Mouse (Mus musculus): ENCODE data around the gene Ppara. TPM values are rescaled to one million over a fixed set of nuclear protein-coding genes. Genes with fewer than 3 reads are reported as not detected.

The Ppara gene
- total RNA-seq, 1 experiment from 2014 or later, result not detected

- no peak for ATAC-seq (replicated peaks in 1 of 2; ENCODE audit: insufficient read depth in 1 of 2, low FRiP score in 2 of 2, low TSS enrichment in 1 of 2, low read depth in 1 of 2, poor library complexity in 2 of 2, severe bottlenecking in 2 of 2)
Observed at GRCm38 (mm10) chr15:85840983-85841382, 106.2 kb downstream of the Ppara start.

- ATAC-seq (replicated peaks in 1 of 2; ENCODE audit: insufficient read depth in 1 of 2, low FRiP score in 2 of 2, low TSS enrichment in 1 of 2, low read depth in 1 of 2, poor library complexity in 2 of 2, severe bottlenecking in 2 of 2), result no peak
Observed at GRCm38 (mm10) chr15:85841796-85842360, 107.1 kb downstream of the Ppara start.

DNA sequence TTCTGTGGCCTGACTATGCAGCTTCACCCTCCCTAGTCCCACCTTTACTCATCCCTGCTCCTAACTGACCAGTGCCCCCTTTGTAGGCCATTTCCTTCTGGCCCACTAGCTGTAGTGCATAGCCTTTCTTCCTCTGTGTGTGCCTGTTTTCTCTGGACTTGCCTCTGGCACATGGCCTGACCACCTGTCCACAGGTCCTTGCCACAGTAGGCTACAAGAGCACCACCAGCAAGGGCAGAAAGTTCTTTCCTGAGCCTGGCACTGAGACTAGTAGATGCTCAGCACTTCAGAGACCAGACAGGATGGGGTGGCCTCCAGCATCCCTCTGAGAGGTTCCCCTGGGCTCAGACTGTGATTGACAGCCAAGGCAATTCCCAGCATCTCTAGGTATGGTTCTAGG lies 110.3 kb downstream of the Ppara start:
- ATAC-seq (replicated peaks in 1 of 2; ENCODE audit: insufficient read depth in 1 of 2, low FRiP score in 2 of 2, low TSS enrichment in 1 of 2, low read depth in 1 of 2, poor library complexity in 2 of 2, severe bottlenecking in 2 of 2), result no peak

GRCm38 (mm10) chr15:85851656-85852392 lies 117.0 kb downstream of the Ppara start:
- ATAC-seq (replicated peaks in 1 of 2; ENCODE audit: insufficient read depth in 1 of 2, low FRiP score in 2 of 2, low TSS enrichment in 1 of 2, low read depth in 1 of 2, poor library complexity in 2 of 2, severe bottlenecking in 2 of 2), result no peak

Other genes starting within 250 kb of the Ppara start
- gene 7530416G11Rik, start 231.8 kb upstream of the Ppara start, total RNA-seq (2017), result not detected in 2 replicates
- not detected in 2 replicates for gene Wnt7b, start 152.5 kb upstream of the Ppara start, total RNA-seq (2017)
- gene Cdpf1, start 76.7 kb downstream of the Ppara start, total RNA-seq (2017), result 12.1 and 12.4 TPM in 2 replicates
- gene Pkdrej, start 86.8 kb downstream of the Ppara start, total RNA-seq (2017), result 0.19 TPM in 1 of 2 replicates, not detected in the other
- gene Ttc38, start 97.3 kb downstream of the Ppara start, total RNA-seq (2017), result 7.6 and 11.3 TPM in 2 replicates
- 9.4 and 13.3 TPM in 2 replicates for gene Gtse1, start 124.8 kb downstream of the Ppara start, total RNA-seq (2017)
- gene Trmu, start 144.3 kb downstream of the Ppara start, total RNA-seq (2017), result 18.3 and 30.9 TPM in 2 replicates